Mouse (Mus musculus) adrenal gland, adult 18-20 months (tissue): ENCODE results near the gene Cnih2. TPM values are rescaled to one million over a fixed set of nuclear protein-coding genes. Genes with fewer than 3 reads are reported as not detected.
"Not testable (repeated sequence)": the region's sequence is repeated elsewhere in the genome, so short reads cannot be mapped to it uniquely, and the experiment has no call there.

Source experiments
- DNase-seq, 2 experiments: peaks; one replicate each; pipeline ENCODE4 v3.0.0; 2021 to 2022; ENCODE audit warnings: low spot score in 2 of 2
- total RNA-seq, 2 experiments: library from RNA; stranded (reverse); gene quantifications; 1 replicate in 1 of 2; 2 replicates in 1 of 2; pipeline ENCODE4 v1.2.3; 2021

Cnih2 gene
- total RNA-seq, 2 experiments from 2014 or later = 1.9 to 2.3 TPM

- DNase-seq = no peak
These were observed 3.4 kb downstream of the Cnih2 start for GRCm38 (mm10) chr19:5094746-5095417.

GRCm38 (mm10) chr19:5094243-5094632 is 4.1 kb downstream of the Cnih2 start:
- peak; percentile 89 to 92 for DNase-seq

DNA sequence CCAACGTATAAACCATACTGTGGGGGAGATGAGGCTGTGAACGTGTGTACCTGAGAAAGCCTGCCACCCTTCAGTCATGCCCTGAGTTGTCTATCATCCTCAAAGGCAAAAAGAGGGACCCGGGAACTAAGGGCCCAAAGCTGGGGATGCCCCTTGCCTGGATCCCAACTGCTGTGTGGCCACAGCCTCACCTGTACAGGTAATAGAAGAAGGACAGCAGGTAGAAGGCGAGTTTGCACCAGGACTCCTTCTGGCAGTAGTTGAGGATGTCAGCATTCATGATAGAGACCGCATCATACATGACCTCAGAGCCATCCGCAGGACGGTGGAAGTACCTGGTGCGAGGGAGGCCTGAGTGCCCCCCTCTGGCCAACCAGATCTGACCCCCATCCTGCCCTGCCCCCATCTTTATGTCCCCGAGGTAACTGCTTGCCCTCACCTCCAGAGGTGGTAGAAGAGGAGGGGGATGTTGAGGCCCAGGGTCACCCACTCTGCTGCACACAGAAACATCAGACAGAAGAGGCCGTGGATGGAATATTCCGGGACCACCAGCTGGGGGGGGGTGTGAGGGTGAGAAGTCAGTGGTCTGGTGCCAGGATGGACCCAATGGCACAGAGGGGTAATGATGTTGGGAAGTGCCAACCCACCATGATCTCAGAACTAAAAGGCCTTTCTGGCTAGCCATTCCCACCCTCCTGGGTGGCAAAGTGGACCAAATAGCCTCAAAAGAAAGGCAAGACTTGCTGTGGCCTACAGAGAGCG is 4.7 kb downstream of the Cnih2 start:
- no peak for DNase-seq

DNA sequence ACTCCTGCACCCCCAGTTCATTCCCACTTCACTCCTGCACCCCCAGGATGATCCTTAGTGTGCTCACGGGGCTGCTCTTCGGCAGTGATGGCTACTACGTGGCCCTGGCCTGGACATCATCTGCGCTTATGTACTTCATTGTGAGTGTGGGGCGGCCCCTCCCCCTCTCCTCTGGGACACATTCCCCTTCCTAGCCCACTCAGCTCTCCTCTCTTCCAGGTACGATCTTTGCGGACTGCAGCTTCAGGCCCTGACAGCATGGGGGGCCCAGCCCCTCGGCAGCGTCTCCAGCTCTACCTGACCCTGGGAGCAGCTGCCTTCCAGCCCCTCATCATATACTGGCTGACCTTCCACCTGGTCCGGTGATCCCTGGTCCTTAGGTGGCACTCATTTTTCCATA is 6.2 kb downstream of the Cnih2 start:
- no peak for DNase-seq

DNA sequence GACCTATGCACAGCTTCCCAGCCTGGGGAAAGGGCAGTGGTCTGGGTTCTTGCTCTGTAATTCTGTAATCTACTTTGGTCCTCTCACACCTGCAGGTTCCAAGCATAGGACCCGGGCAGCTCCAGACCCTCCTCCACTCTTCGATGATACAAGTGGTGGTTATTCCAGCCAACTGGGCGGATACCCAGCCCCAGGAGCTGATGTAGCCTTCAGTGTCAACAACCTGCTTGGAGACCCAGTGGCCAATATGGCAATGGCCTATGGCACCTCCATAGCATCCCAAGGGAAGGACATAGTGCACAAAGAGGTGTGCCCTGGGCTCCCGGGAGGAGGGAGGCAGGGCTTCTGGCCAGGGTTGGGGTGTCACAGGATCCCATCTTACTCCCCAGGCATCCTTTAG is 9.0 kb downstream of the Cnih2 start:
- no peak for DNase-seq

DNA sequence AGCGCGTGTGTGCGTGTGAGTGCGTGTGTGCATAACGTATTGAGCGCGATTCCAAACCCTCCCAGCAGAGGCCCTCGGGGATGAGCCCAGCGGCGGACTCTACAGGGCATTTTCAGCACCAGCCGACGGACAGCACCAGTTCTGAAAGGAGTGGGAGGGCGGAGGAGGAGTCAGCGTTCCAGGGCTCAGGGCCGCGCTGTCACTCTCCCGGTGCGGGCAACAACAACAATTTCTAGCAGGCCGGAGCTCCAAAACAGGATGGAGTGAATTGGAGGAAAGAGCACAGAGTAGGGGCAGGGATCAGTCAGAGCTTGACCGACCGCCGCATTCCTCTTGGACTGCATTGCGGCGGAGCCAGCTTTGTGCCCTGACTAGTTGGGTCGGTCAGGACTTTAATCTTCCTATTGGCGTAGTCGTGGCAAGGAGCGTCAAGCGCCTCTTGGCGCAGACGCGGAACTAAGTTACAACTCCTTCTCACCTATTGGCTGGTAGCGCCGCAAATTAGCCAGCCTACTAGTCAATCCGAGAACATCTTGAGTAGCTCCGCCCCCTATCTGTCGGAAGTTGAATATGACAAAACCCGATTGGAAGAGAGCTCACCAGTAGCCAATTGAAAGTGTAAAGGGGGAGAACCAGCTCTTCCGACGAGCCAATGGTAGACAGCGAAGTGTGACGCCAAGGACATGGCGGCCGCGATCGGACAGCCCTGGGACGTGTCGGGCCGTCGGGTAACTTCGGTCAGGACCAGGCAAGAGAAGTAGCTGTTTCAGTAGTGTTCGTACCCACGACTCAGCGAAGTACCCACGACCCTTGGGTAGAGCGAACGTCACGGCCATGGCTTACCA is 10.2 kb downstream of the Cnih2 start, which contains the start of gene Yif1a:
TSS of gene Yif1a (plus strand) at position 655 of the 845 bp plus-strand sequence.
- DNase-seq = peak; percentile 89 to 90

- DNase-seq = not testable (repeated sequence)
These were observed 11.8 kb downstream of the Cnih2 start for GRCm38 (mm10) chr19:5086533-5086932.

- peak; percentile 56 for DNase-seq
These were observed 13.0 kb downstream of the Cnih2 start, which contains the start of gene Tmem151a for GRCm38 (mm10) chr19:5085145-5085863. Gene Tmem151a, minus strand, starts transcription at chr19:5085531.

GRCm38 (mm10) chr19:5084834-5085144 is 13.5 kb downstream of the Cnih2 start:
- DNase-seq = no peak

DNA sequence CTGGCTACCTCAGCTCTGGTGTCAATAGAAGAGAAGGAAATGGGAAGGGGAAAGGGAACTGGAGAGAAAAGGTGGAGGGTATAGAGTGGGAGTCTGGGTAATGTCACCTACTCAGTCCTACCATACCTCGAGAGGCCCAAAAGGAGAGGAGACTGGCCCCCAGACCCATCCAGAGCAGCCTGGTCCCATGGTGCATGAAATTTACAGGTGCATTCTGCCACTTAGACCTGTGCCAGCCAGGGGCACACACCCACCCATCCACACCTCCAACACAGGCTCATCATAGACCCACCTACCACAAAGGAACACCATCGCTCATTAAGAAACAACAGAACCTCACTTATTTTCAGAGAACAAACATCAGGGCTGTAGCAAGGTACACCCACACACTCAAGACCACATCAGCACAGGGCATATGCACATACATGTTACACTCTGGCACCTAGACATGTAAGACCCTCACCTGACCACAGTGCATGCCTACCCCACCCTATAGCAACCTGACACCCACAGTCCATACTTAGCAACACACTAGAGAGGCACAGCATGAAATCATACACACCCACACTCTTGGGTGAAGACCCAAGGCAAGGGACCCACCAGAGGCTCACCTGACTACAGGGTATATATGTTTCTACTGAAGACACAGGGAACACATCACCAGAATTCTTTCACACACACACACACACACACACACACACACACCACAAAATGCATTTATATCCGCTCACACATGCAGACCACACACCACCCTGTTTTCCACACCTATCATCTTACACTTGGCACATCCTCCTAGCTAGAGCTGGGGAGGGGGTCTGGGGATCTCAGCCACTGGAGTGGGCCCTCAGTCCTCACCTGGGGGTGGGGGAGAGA is 14.1 kb downstream of the Cnih2 start:
- no peak for DNase-seq

GRCm38 (mm10) chr19:5082596-5082995 is 15.7 kb downstream of the Cnih2 start:
- DNase-seq = no peak

- DNase-seq = no peak
These were observed 16.3 kb downstream of the Cnih2 start for GRCm38 (mm10) chr19:5082005-5082404.

GRCm38 (mm10) chr19:5079279-5079678 is 19.0 kb downstream of the Cnih2 start:
- no peak for DNase-seq

- no peak for DNase-seq
These were observed 24.8 kb downstream of the Cnih2 start for GRCm38 (mm10) chr19:5073518-5073917.

DNA sequence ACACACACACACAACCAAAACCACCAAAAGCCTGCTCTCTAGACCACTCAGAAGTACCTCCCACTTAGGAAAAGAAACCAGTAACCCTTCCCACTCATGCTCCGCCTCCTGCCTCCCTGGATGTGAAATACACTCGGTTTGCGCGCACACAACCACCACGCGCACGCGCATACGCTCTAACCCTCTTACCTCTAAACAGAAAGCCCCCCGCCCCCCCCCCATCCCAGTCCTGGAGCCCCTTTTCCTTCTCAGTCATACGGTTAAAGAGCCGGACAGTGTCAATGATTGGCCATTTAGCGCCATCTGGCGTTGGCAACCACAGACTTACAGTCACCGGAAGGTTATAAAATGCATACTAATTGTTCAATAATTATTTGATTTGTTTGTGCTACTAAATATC is 25.3 kb downstream of the Cnih2 start:
- DNase-seq = peak; percentile 42 to 69

- no peak for DNase-seq
These were observed 25.8 kb downstream of the Cnih2 start for GRCm38 (mm10) chr19:5072389-5073019.

GRCm38 (mm10) chr19:5071545-5072369 is 26.6 kb downstream of the Cnih2 start:
- peak; percentile 72 to 75 for DNase-seq

- DNase-seq = no peak
These were observed 27.2 kb downstream of the Cnih2 start for GRCm38 (mm10) chr19:5071077-5071476.

GRCm38 (mm10) chr19:5069978-5070377 is 28.3 kb downstream of the Cnih2 start:
- no peak for DNase-seq
